Mouse (Mus musculus): ENCODE measurements around the gene Pcyox1.
"Not testable (repeated sequence)": the region's sequence is repeated elsewhere in the genome, so short reads cannot be mapped to it uniquely, and the experiment has no call there.

The Pcyox1 gene

DNA sequence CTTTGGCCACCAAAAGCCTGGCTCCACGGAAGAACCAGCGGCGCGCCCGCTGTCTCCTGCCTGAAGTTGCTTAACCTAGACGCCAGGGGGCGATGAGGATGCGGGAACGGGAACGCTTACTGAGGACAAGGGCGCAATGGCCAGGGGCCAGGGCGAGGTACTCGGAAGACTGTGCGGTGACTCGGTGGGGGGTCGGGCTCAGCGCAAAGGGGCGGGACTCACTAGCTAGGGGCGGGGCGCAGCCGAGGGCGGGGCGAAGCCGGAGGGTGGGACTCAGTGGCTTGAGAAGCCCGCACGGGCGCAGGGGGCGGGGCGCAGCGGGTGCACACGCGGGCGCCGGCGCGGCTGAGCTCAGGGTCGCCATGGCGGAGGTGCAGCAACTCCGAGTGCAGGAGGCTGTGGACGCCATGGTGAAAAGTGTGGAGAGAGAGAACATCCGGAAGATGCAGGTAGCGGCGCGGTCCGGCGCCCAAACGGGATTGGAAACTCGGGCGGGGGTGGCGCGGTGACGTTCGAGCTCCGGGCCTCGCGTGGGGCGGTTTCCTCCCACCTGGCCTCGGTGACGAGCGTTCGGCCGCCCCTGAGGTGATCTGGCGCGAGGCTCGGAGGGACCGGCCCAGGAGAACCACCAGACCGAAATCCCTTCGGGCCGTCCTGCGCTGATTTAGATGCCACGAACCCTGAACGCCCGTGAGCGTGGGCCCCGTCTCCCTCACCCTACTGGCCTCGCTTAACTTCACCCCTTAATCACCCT is 31.4 kb downstream of the Pcyox1 start, which contains the start of gene Fam136a:
Gene Fam136a, plus strand, starts transcription at position 276 of the 754 bp plus-strand sequence.
- DNase-seq, result peak; percentile 96 to 99

DNA sequence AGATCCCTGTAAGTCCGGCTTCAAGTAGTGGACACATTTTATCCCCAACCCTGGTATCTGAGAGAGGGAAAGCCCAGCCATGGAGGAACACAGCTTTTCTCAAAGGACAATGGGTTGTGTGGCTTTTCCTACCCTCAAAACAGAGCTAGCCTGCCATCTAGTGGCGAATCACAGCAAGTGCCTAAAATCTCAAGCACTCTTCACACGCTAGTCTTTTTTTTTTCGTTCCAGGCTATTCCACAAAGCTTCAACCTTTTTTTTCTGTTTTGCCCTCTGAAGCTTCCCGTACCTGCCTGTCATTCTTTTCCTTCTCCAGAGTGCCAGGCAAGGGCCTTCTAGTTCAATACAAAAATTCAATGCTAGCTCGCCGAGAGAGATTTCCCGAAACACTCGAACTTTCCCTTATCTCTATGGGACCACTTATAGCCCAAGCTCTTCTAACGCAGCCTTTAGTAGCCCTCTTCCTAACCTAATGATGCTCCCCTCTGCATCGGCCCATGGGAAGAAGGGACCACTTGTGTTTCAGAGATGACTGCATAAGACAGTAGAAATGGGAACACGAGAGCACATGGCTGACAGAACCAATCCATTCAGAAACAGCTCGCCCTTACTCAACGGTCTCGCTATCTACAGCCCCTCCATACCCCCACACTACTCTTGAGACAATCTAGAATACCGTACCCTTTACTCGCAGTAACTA is 32.4 kb downstream of the Pcyox1 start:
- DNase-seq, result peak; percentile 82 to 88

DNA sequence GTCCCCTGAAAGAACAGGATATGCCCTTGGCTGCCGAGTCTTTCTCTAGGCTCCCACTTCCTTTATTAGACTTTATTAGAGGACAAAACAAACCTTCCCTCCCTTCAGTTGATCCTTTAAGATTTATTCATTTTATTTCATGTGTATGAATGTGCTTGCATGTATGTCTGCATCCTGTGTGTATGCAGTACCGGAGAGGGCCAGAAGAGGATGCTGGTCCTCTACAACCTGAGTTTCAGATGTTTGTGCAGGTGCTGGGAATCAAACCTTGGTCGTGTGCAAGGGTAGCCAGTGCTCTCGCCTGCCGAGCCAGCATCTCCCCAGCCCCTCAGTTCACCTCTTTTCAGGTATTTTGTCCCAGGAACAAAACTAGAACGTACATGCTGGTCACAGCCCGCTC is 35.6 kb downstream of the Pcyox1 start:
- no peak for DNase-seq

DNA sequence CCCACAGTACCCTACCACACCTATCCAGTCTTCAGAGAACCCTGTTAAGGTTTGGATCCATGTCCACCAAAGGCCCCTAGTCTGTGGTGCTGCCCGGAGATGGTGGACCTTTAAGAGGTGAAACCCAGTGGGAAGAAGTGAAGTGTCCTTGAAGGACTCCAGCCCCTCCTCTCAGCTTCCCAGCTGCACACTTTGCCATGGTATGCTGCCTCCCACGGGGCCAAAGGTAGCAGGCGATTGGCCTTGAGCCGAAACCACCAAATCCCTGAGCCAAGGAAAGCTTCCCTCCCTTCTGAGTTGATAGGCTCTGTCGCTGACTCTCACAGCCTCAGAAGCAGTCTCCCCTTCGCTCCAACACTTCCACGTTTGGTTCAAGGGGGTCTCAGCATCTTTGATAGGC is 36.3 kb downstream of the Pcyox1 start:
- no peak for DNase-seq

DNA sequence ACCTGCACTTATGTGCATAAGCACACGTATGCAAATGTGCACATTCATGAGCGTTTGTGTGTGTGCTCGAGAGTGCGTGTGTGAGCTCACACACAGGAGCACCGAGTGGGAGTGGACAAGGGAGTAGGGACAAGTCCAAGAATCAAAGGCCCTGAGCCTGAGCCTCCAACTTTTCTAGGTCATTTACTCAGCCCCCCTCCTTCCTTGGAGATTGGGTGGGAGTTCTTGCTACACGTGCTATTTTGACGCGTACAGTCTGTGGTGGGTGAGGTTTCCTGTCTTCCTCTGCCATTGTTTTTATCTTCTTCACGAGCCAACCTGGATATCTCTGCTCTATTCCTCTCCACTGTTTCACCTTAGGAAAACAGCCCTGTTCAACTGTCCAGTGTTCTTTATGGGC is 40.0 kb downstream of the Pcyox1 start:
- DNase-seq, result no peak

DNA sequence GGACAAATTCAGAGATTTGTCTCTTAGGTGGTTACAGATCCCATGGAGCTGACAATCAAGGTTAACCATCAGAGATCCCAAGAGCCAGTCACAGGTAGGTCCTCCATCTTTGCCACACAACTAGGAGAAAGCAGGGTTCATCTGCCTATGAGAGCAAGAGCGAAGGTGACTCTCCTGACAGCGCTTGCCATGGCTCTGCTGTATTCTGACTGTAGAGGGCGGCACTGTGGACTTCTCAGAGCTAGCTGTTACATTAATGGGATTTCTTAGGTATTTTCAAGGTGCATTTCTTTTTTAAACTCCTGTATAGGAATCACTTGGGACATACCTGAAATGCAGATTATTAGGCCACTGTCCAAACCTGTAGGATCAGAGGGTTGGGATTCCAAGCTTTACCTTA is 42.0 kb downstream of the Pcyox1 start:
- DNase-seq, result no peak

DNA sequence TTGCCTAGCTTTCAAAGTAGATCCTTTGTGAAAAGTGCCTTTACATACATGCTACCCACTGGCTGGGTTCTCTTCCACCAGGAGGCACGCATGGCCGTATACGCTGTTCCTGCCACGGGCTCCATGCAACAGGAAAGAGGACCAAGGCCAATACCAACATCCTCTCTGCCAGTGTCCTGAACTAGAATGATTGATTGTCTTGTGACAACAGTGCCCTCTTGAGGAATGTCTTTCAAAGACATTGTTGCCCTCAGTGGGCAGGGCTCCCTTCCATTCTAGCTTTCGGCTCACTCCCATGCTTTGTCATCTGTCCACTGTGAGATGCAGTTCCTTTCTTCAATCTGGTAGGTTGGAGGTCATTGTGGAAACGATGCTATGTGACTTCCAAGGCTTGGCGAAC is 47.7 kb downstream of the Pcyox1 start:
- peak; percentile 13 to 31 for DNase-seq

DNA sequence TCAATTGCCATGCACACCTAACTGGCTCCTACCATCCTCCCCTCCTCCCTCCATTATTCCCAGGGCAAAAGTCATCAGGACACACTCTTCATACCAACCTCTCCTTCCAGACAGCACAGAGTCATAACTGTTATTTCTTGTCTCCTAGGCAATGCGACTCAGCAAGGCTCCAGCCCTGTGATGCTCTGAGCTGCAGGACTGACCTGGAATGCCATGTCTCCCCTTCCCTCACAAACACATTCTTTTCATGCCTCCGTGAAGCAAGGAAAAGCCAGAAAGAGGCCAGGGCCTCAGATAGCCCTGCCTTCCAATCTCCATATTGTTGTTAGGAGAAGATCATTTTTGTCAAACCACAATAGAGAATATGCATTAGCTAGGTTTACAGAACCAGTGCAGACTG is 50.9 kb downstream of the Pcyox1 start:
- DNase-seq, result no peak

DNA sequence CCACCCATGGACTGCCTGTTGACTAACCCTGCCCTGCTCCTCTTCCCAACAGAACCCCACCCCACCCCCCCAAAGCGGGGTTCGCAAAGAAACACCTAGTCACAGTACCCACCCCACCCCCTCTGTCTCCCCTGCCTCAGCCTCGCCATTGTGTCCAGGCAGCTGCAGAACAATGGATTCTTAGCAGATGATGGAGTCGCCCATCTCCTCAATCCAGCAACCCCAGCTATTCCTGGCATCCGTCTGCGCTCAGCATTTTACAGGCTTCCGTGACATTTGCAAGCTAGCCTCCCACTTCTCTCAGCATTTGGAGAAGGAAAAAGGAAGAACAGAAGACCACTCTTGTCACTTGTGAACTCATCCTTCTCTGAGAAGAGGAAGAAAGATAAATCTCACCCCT is 53.3 kb downstream of the Pcyox1 start:
- no peak for DNase-seq

DNA sequence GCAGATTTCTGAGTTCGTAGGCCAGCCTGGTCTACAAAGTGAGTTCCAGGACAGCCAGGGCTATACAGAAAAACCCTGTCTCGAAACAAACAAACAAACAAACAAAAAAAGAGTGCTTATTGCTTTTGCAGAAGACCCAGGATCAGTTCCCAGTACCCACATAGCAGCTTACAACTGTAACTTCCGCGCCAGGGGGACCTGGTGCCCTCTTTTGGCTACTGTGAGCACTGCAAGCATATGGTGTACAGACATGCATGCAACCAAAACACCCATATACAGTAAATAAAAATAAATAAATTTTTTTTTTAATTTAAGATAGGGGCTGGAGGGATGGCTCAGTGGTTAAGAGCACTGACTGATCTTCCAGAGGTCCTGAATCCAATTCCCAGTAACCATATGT is 60.6 kb downstream of the Pcyox1 start:
- DNase-seq, result not testable (repeated sequence)
